Mouse (Mus musculus) thymus, adult 2 months (tissue): ENCODE data around the gene Tac2. TPM values are rescaled to one million over a fixed set of nuclear protein-coding genes. Genes with fewer than 3 reads are reported as not detected.

Experiments used
- DNase-seq: peaks from one replicate; pipeline ENCODE4 v3.0.0; 2021
- H3K27ac ChIP-seq: fragments of 200-500 bp; 2 replicates; pipeline ENCODE4 v1.5.1; 2012; ENCODE audit warnings: low read length, control low read depth; ENCODE audit not compliant: control insufficient read depth, insufficient read depth
- H3K27me3 ChIP-seq: fragments of 200-500 bp; 2 replicates; pipeline ENCODE4 v1.6.1; 2012; ENCODE audit warnings: mild to moderate bottlenecking, low read length, moderate library complexity, mixed read lengths; ENCODE audit not compliant: control insufficient read depth, insufficient read depth
- H3K36me3 ChIP-seq: fragments of 200-500 bp; 2 replicates; pipeline ENCODE4 v1.6.1; 2012; ENCODE audit warnings: mild to moderate bottlenecking, low read length, moderate library complexity; ENCODE audit not compliant: control insufficient read depth, insufficient read depth
- H3K4me1 ChIP-seq: fragments of 200-500 bp; replicated peaks from 2 replicates; pipeline ENCODE4 v1.6.1; 2012; ENCODE audit warnings: low read length; ENCODE audit not compliant: control insufficient read depth, insufficient read depth
- H3K4me3 ChIP-seq: fragments of 200-500 bp; 2 replicates; pipeline ENCODE4 v1.5.1; 2012; ENCODE audit warnings: mild to moderate bottlenecking, low read length, control low read depth, moderate library complexity; ENCODE audit not compliant: control insufficient read depth, insufficient read depth
- CTCF ChIP-seq: fragments of 200-500 bp; IDR thresholded peaks from 2 replicates; pipeline ENCODE4 v1.5.1; 2012; ENCODE audit warnings: mild to moderate bottlenecking, control low read depth, low read length, moderate library complexity, borderline replicate concordance; ENCODE audit not compliant: control insufficient read depth, poor library complexity, insufficient read depth; ENCODE audit errors: extremely low read depth
- POLR2A ChIP-seq: fragments of 200-500 bp; IDR thresholded peaks from 2 replicates; pipeline ENCODE4 v1.6.1; 2012; ENCODE audit warnings: mild to moderate bottlenecking, low read length, control low read depth, moderate library complexity; ENCODE audit not compliant: control insufficient read depth, poor library complexity, insufficient read depth; ENCODE audit errors: extremely low read depth
- WGBS: fragments of 180-500 bp; shearing (Covaris S2); methylation state at CpG from one replicate; pipeline ENCODE4 v1.1.7; 2018; 5-methylcytosine and 5-hydroxymethylcytosine counted together
- polyA plus RNA-seq: library from polyadenylated mRNA; depleted of rRNA; stranded (reverse); fragments of >200 nt; gene quantifications from 2 replicates; pipeline ENCODE4 v1.2.3, GENCODE M21; 2012; rRNA removed

Tac2 gene
- polyA plus RNA-seq, 1 experiment = 4.5 TPM

DNA sequence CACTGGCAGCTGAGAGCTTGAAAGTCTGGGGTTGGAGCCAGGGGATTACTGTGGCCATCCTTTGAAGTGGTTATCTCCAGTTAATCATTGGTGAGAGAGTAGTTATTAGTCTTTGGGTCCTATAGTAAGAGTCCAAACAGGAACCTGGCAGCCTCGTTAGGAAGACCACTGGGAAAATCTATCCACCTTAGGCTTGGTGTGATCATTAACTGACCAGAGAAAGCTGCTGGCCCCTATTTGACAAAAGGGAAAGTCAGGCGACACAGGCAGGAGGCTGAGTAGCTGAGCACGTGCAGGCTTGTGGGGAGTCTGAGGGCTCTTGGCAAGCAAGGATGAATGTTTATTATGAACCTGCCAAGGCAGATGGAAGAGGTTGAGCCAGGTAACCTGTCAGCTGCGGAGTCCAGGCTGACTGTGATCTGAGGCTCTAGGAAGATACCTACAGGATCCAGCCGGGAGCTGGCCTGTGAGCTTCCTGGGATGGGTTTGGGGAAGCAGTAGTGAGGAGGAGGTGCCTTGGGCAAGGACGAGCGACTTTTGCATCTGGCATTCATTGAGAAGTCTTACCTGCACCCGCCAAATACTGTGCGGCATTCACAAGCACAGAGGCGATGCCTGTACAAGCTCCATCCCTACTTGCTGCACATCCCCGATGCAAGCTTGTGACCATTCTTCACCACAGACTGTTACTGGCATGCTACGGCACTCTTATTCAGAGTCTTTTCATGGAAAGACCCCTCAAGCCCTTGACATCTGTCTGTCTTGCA, 39.8 kb downstream of the Tac2 start:
- Histone ChIP-seq H3K36me3 (no peaks in the 10 kb centered on the region), H3K4me3 (no peak overlapping the region), H3K27me3 (no peaks in the 10 kb centered on the region), H3K4me1 (no peaks in the 10 kb centered on the region), H3K27ac (no peak overlapping the region)
- no peak for DNase-seq
- WGBS = 76% methylated on average over 12 of the region's 12 CpGs
- TF ChIP-seq CTCF = no peak
- no peak for TF ChIP-seq POLR2A

DNA sequence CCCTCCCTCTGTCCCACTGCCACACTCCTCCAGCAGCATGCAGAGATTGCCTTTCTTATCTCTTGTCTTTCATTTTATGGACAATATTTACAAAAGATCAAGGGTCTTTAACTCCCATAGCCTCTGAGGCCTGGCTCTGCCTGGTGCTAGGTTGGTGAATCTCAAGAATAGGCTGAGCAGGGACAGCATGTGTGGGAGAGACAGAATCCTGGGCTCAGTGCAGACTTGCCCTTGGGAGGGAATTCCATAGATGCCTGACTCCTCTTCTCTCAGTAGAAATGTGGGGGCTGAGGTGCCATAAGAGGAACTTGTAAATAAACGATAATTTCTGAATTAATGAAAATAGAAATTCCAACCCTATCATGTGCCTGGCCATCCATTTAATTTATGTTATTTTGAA, 42.3 kb downstream of the Tac2 start:
- H3K27me3 ChIP-seq = no peaks in the 10 kb centered on the region
- no peaks in the 10 kb centered on the region for H3K4me1 ChIP-seq
- no peak for TF ChIP-seq CTCF
- no peak for TF ChIP-seq POLR2A
- no peak overlapping the region for H3K27ac ChIP-seq
- WGBS = 88% methylated on average over 1 of the region's 1 CpGs
- H3K4me3 ChIP-seq = no peak overlapping the region
- no peak for DNase-seq
- no peaks in the 10 kb centered on the region for H3K36me3 ChIP-seq

DNA sequence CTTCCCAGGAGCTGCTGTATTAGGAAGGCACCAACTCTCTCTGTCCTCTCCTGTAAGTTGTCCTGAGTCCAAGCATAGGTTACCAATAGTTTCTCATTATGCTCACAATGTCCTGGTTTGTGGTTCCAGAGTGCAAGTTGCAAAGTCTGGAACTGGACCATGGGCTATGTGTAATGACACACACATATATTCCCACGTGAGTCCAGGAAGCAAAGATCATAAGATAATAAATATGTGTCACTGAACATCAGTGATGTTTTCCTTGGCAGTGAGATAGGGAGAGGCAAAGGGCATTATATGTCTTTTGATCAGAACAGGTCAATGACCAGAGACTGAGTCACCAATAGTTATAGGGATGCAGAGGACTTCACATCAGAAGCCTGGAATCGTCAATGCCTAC, 51.7 kb downstream of the Tac2 start, which contains the start of gene Rdh9:
Rdh9 (plus strand) TSS at position 376 of the 400 bp plus-strand sequence.
- WGBS = 80% methylated on average over 2 of the region's 2 CpGs
- TF ChIP-seq POLR2A (no peak), CTCF (no peak)
- Histone ChIP-seq H3K4me3 (no peak within 1 kb of the TSS), H3K27ac (no peak within 1 kb of the TSS), H3K36me3 (no peaks in the 10 kb centered on the region), H3K27me3 (no peaks in the 10 kb centered on the region), H3K4me1 (no peaks in the 10 kb centered on the region)
- DNase-seq = no peak

Other genes starting within 250 kb of the Tac2 start
- 2.2 and 3.9 TPM in 2 replicates for gene Stac3, start 222.8 kb upstream of the Tac2 start, polyA plus RNA-seq
- gene Ndufa4l2, start 209.5 kb upstream of the Tac2 start, polyA plus RNA-seq = 6.2 and 13.5 TPM in 2 replicates
- gene Shmt2, start 202.0 kb upstream of the Tac2 start, polyA plus RNA-seq = 171 and 198 TPM in 2 replicates
- 0.06 and 0.20 TPM in 2 replicates for gene Nxph4, start 189.9 kb upstream of the Tac2 start, polyA plus RNA-seq
- 35.3 and 40.3 TPM in 2 replicates for gene Lrp1, start 103.3 kb upstream of the Tac2 start, polyA plus RNA-seq
- gene Stat6, start 81.5 kb upstream of the Tac2 start, polyA plus RNA-seq = 168 and 185 TPM in 2 replicates
- 14.2 and 15.0 TPM in 2 replicates for gene Nemp1, start 57.6 kb upstream of the Tac2 start, polyA plus RNA-seq
- gene Nab2, start 55.9 kb upstream of the Tac2 start, polyA plus RNA-seq = 69.3 and 79.2 TPM in 2 replicates
- gene Myo1a, start 19.3 kb upstream of the Tac2 start, polyA plus RNA-seq = 1.6 and 1.8 TPM in 2 replicates
- 7.4 and 8.3 TPM in 2 replicates for gene Zbtb39, start 15.1 kb downstream of the Tac2 start, polyA plus RNA-seq
- 2.3 and 2.4 TPM in 2 replicates for gene Gpr182, start 27.3 kb downstream of the Tac2 start, polyA plus RNA-seq
- 0.04 and 0.08 TPM in 2 replicates for gene Rdh1, start 35.2 kb downstream of the Tac2 start, polyA plus RNA-seq
- 0.10 TPM in 1 of 2 replicates, not detected in the other for gene Rdh16f1, start 35.3 kb downstream of the Tac2 start, polyA plus RNA-seq
- gene Rdh9, start 51.9 kb downstream of the Tac2 start, polyA plus RNA-seq = 0.14 and 0.20 TPM in 2 replicates
- 0.03 and 0.14 TPM in 2 replicates for gene Rdh16, start 76.7 kb downstream of the Tac2 start, polyA plus RNA-seq
- gene Rdh19, start 125.5 kb downstream of the Tac2 start, polyA plus RNA-seq = not detected in 2 replicates
- gene Rdh16f2, start 142.0 kb downstream of the Tac2 start, polyA plus RNA-seq = 0.32 TPM in 1 of 2 replicates, not detected in the other
- 0.11 and 1.7 TPM in 2 replicates for gene Rdh7, start 164.3 kb downstream of the Tac2 start, polyA plus RNA-seq
- gene Sdr9c7, start 174.0 kb downstream of the Tac2 start, polyA plus RNA-seq = 0.52 and 1.3 TPM in 2 replicates